Mouse (Mus musculus) retina, postnatal 7 days (tissue): ENCODE data around the gene Ccdc92b.
A peak's percentile ranks its signal among the peaks of the same experiment; 100 is the strongest.

Experiments
- DNase-seq: peaks from one replicate; pipeline ENCODE4 v3.0.0-alpha.2; 2012; ENCODE audit warnings: low read depth, low spot score

Gene Ccdc92b

GRCm38 (mm10) chr11:74611437-74611836 is 8.0 kb upstream of the Ccdc92b start:
- DNase-seq = no peak

GRCm38 (mm10) chr11:74613428-74613827 is 6.0 kb upstream of the Ccdc92b start:
- DNase-seq = no peak

GRCm38 (mm10) chr11:74615571-74615970 is 3.8 kb upstream of the Ccdc92b start:
- no peak for DNase-seq

GRCm38 (mm10) chr11:74619956-74620300 is 523 bp downstream of the Ccdc92b start:
- DNase-seq = no peak

- no peak for DNase-seq
Measured at GRCm38 (mm10) chr11:74621974-74622669, 2.7 kb downstream of the Ccdc92b start.

GRCm38 (mm10) chr11:74623693-74624092 is 4.3 kb downstream of the Ccdc92b start:
- DNase-seq = no peak

- no peak for DNase-seq
Measured at GRCm38 (mm10) chr11:74625333-74625732, 5.9 kb downstream of the Ccdc92b start.

GRCm38 (mm10) chr11:74627481-74627880 is 8.1 kb downstream of the Ccdc92b start:
- no peak for DNase-seq

GRCm38 (mm10) chr11:74631880-74632789 is 12.7 kb downstream of the Ccdc92b start:
- no peak for DNase-seq

- DNase-seq = peak; percentile 84
Measured at GRCm38 (mm10) chr11:74634490-74635275, 15.3 kb downstream of the Ccdc92b start.

- no peak for DNase-seq
Measured at GRCm38 (mm10) chr11:74637486-74637885, 18.1 kb downstream of the Ccdc92b start.

- peak; percentile 58 for DNase-seq
Measured at GRCm38 (mm10) chr11:74637971-74638790, 18.8 kb downstream of the Ccdc92b start.

GRCm38 (mm10) chr11:74638791-74639411 is 19.5 kb downstream of the Ccdc92b start:
- no peak for DNase-seq

- no peak for DNase-seq
Measured at GRCm38 (mm10) chr11:74639628-74640027, 20.2 kb downstream of the Ccdc92b start.

- DNase-seq = no peak
Measured at GRCm38 (mm10) chr11:74647966-74648365, 28.6 kb downstream of the Ccdc92b start.

- no peak for DNase-seq
Measured at GRCm38 (mm10) chr11:74648676-74649075, 29.3 kb downstream of the Ccdc92b start.

GRCm38 (mm10) chr11:74649095-74649646 is 29.8 kb downstream of the Ccdc92b start, which contains the start of gene Cluh:
TSS of gene Cluh (plus strand) at chr11:74649495.
- peak; percentile 93 for DNase-seq

- no peak for DNase-seq
Measured at GRCm38 (mm10) chr11:74649647-74650551, 30.5 kb downstream of the Ccdc92b start.

GRCm38 (mm10) chr11:74650576-74651100 is 31.2 kb downstream of the Ccdc92b start:
- no peak for DNase-seq
